Mouse (Mus musculus): ENCODE results near the gene Rcor2. TPM values are rescaled to one million over a fixed set of nuclear protein-coding genes. Genes with fewer than 3 reads are reported as not detected.

Rcor2 gene
- polyA plus RNA-seq, 1 experiment = 11.6 TPM

DNA sequence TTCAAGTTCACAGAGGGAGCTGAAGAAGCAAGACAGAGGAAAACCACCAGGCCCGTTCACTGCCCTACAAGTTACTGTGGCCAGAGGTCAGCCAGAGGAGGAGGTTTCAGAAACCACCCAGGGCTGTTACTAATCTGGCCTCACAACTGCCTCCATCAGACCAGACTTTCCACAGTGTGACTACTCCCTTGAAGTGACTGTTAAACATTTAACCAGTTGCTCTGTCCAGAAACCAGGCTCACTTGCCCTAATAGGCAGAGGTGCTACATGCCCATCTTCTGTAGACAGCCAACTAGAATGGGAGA, 35.3 kb downstream of the Rcor2 start:
- Histone ChIP-seq H3K4me1 (ENCODE audit: control insufficient read depth, insufficient read depth, low read length) (peaks cover 22% of the 10 kb centered on the region), H3K27ac (ENCODE audit: insufficient read depth, low read length) (peak overlapping the region; percentile 92), H3K4me3 (ENCODE audit: insufficient read depth, low read length) (no peak overlapping the region)
- no peak for TF ChIP-seq CTCF (IDR thresholded peaks at IDR 0.05; ENCODE audit: borderline replicate concordance, insufficient read depth, low read length)
- no peak for TF ChIP-seq POLR2A (IDR thresholded peaks at IDR 0.05; ENCODE audit: low read depth, low read length)

GRCm38 (mm10) chr19:7303796-7304195, 36.7 kb downstream of the Rcor2 start:
- no peak overlapping the region for H3K4me3 ChIP-seq (ENCODE audit: insufficient read depth, low read length)
- peaks cover 26% of the 10 kb centered on the region for H3K4me1 ChIP-seq (ENCODE audit: control insufficient read depth, insufficient read depth, low read length)
- no peak for TF ChIP-seq POLR2A (IDR thresholded peaks at IDR 0.05; ENCODE audit: low read depth, low read length)
- TF ChIP-seq CTCF (IDR thresholded peaks at IDR 0.05; ENCODE audit: borderline replicate concordance, insufficient read depth, low read length) = no peak
- no peak overlapping the region for H3K27ac ChIP-seq (ENCODE audit: insufficient read depth, low read length)

DNA sequence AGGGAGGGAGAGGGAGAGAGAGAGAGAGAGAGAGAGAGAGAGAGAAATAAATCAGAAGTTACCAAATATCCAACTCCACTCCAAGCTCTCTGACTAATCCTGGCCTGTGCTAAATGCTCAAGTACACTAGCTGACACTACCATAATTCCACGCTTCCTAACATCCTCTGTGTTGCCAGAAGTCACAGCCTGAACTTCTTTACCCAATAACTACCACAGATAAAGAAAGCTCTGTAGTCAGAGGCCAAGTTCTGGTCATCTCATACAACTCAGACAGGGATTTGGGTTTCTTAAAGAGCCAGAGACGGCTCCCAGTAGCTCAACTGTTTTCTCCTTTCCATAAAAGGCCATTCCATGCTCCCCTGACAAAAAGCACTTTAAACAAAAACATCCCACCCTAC, 37.7 kb downstream of the Rcor2 start:
- Histone ChIP-seq H3K4me1 (ENCODE audit: control insufficient read depth, insufficient read depth, low read length) (peaks cover 26% of the 10 kb centered on the region), H3K4me3 (ENCODE audit: insufficient read depth, low read length) (no peak overlapping the region), H3K27ac (ENCODE audit: insufficient read depth, low read length) (peak overlapping the region; percentile 16; the same call in 1 of the 2 replicates)
- TF ChIP-seq CTCF (IDR thresholded peaks at IDR 0.05; ENCODE audit: borderline replicate concordance, insufficient read depth, low read length) (no peak), POLR2A (IDR thresholded peaks at IDR 0.05; ENCODE audit: low read depth, low read length) (no peak)

- H3K27ac ChIP-seq (ENCODE audit: insufficient read depth, low read length) = no peak overlapping the region
Observed at GRCm38 (mm10) chr19:7305380-7306310, 38.5 kb downstream of the Rcor2 start.

DNA sequence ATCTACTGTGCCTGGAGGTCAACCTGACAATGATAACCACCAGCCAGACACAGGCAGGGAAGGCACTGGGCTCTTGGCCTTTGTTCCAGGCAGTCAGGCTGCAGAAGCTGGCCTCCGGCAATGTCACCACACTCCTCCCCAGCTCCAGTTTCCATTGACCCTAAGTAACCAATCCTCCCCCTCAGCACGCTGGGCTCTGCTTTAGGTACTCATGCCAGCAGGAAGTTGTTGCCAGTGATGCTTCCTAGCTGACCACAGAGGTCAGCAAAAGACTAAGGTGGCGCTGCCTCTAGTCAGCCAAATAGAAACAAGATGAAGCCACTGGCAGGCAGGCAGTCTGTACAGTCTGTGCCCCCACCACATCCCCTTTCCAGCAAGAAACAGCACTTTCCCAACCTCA, 39.8 kb downstream of the Rcor2 start:
- Histone ChIP-seq H3K4me1 (ENCODE audit: control insufficient read depth, insufficient read depth, low read length) (peaks cover 24% of the 10 kb centered on the region), H3K27ac (ENCODE audit: insufficient read depth, low read length) (no peak overlapping the region), H3K4me3 (ENCODE audit: insufficient read depth, low read length) (no peak overlapping the region)
- TF ChIP-seq CTCF (IDR thresholded peaks at IDR 0.05; ENCODE audit: borderline replicate concordance, insufficient read depth, low read length) (no peak), POLR2A (IDR thresholded peaks at IDR 0.05; ENCODE audit: low read depth, low read length) (no peak)

More at GRCm38 (mm10) chr19:7305380-7306310, 38.5 kb downstream of the Rcor2 start:
- no peak overlapping the region for H3K4me3 ChIP-seq (ENCODE audit: insufficient read depth, low read length)
- TF ChIP-seq CTCF (IDR thresholded peaks at IDR 0.05; ENCODE audit: borderline replicate concordance, insufficient read depth, low read length) (no peak), POLR2A (IDR thresholded peaks at IDR 0.05; ENCODE audit: low read depth, low read length) (no peak)
- peaks cover 27% of the 10 kb centered on the region for H3K4me1 ChIP-seq (ENCODE audit: control insufficient read depth, insufficient read depth, low read length)

DNA sequence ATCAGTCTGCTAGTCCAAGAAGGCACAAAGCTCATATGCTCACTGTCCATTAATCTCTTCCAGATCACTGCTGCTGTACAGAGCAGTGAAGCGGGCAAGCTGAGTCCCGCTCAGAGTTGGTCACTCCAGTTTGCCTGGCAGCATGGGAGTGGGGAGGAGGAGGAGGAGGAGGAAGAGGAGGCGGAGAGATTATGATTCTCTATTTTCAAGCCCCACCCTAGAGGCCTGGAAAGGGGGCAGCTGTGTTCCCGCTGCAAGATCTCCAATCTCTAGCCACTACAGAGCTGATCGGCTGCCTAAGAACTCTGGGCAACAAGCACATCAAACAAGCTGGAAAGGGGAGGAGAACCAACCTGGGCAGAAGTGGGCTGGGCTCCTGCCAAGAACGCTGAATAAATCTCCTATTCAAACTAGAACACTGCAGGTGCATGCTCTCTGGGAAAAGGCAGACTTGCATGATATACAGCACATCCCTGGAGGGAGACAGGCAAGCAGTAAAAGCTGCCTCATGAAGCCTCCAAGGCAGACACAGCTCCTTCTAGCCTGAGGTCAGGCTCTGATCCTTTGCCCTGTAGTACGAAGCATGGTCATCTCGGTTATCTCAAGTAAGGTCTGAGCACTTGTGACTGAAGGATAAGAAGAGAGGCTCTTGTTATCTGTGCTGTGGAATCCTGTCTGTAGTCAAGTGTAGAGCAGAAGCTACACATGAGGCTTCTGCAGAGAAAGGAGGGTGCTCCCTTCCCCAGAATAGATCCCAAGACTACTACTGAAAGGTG, 41.1 kb downstream of the Rcor2 start:
- Histone ChIP-seq H3K4me3 (ENCODE audit: insufficient read depth, low read length) (no peak overlapping the region), H3K4me1 (ENCODE audit: control insufficient read depth, insufficient read depth, low read length) (peaks cover 16% of the 10 kb centered on the region), H3K27ac (ENCODE audit: insufficient read depth, low read length) (no peak overlapping the region)
- TF ChIP-seq POLR2A (IDR thresholded peaks at IDR 0.05; ENCODE audit: low read depth, low read length) (no peak), CTCF (IDR thresholded peaks at IDR 0.05; ENCODE audit: borderline replicate concordance, insufficient read depth, low read length) (no peak)

GRCm38 (mm10) chr19:7309738-7310330, 42.7 kb downstream of the Rcor2 start:
- Histone ChIP-seq H3K27ac (ENCODE audit: insufficient read depth, low read length) (no peak overlapping the region), H3K4me3 (ENCODE audit: insufficient read depth, low read length) (no peak overlapping the region), H3K4me1 (ENCODE audit: control insufficient read depth, insufficient read depth, low read length) (peaks cover 13% of the 10 kb centered on the region)
- TF ChIP-seq POLR2A (IDR thresholded peaks at IDR 0.05; ENCODE audit: low read depth, low read length) = no peak
- no peak for TF ChIP-seq CTCF (IDR thresholded peaks at IDR 0.05; ENCODE audit: borderline replicate concordance, insufficient read depth, low read length)

- no peak overlapping the region for H3K4me3 ChIP-seq (ENCODE audit: insufficient read depth, low read length)
- peaks cover 14% of the 10 kb centered on the region for H3K4me1 ChIP-seq (ENCODE audit: control insufficient read depth, insufficient read depth, low read length)
- peak overlapping the region; percentile 13 for H3K27ac ChIP-seq (ENCODE audit: insufficient read depth, low read length)
- no peak for TF ChIP-seq CTCF (IDR thresholded peaks at IDR 0.05; ENCODE audit: borderline replicate concordance, insufficient read depth, low read length)
- no peak for TF ChIP-seq POLR2A (IDR thresholded peaks at IDR 0.05; ENCODE audit: low read depth, low read length)
Observed at GRCm38 (mm10) chr19:7310704-7311103, 43.6 kb downstream of the Rcor2 start.

- no peak for TF ChIP-seq CTCF (IDR thresholded peaks at IDR 0.05; ENCODE audit: borderline replicate concordance, insufficient read depth, low read length)
- TF ChIP-seq POLR2A (IDR thresholded peaks at IDR 0.05; ENCODE audit: low read depth, low read length) = no peak
- peak overlapping the region; percentile 13 for H3K27ac ChIP-seq (ENCODE audit: insufficient read depth, low read length)
- no peak overlapping the region for H3K4me3 ChIP-seq (ENCODE audit: insufficient read depth, low read length)
- H3K4me1 ChIP-seq (ENCODE audit: control insufficient read depth, insufficient read depth, low read length) = peaks cover 14% of the 10 kb centered on the region
Observed at GRCm38 (mm10) chr19:7311306-7311705, 44.2 kb downstream of the Rcor2 start.
